Mouse (Mus musculus): ENCODE results near the gene Senp3.

- TF ChIP-seq GATA1 (IDR thresholded peaks at IDR 0.05; ENCODE audit: low read length) (no peak), TAL1 (IDR thresholded peaks at IDR 0.05; ENCODE audit: low read length) (no peak)
These were observed 24.4 kb downstream of the Senp3 start for GRCm38 (mm10) chr11:69657462-69657881.

All from erythroblast, embryonic 14.5 days (primary cell).